Mouse (Mus musculus) forebrain, embryonic 15.5 days (tissue): ENCODE measurements around the gene Olfr91. TPM values are rescaled to one million over a fixed set of nuclear protein-coding genes. Genes with fewer than 3 reads are reported as not detected.

Experiments used
- ATAC-seq: fragments of 200-750 bp; cut with Nextera tagmentation; replicated peaks from 2 replicates; pipeline ENCODE4 v1.8.0; 2017; ENCODE audit warnings: mild to moderate bottlenecking, moderate TSS enrichment, moderate library complexity
- H3K27ac ChIP-seq: fragments of 300-500 bp; sonication (generic); replicated peaks from 2 replicates; pipeline ENCODE4 v1.5.1; 2015; ENCODE audit warnings: mild to moderate bottlenecking, inconsistent platforms
- H3K27me3 ChIP-seq: fragments of 300-500 bp; sonication (generic); 2 replicates; pipeline ENCODE4 v1.6.1; 2015; ENCODE audit warnings: inconsistent platforms
- H3K36me3 ChIP-seq: fragments of 300-500 bp; sonication (generic); 2 replicates; pipeline ENCODE4 v1.6.1; 2015; ENCODE audit warnings: mild to moderate bottlenecking, inconsistent platforms
- H3K4me1 ChIP-seq: fragments of 300-500 bp; sonication (generic); 2 replicates; pipeline ENCODE4 v1.6.1; 2015; ENCODE audit warnings: inconsistent platforms
- H3K4me2 ChIP-seq: fragments of 300-500 bp; sonication (generic); replicated peaks from 2 replicates; pipeline ENCODE4 v1.6.1; 2015; ENCODE audit warnings: mild to moderate bottlenecking, inconsistent platforms
- H3K4me3 ChIP-seq: fragments of 300-500 bp; sonication (generic); 2 replicates; pipeline ENCODE4 v1.5.1; 2015; ENCODE audit warnings: mild to moderate bottlenecking, inconsistent platforms
- H3K9ac ChIP-seq: fragments of 300-500 bp; sonication (generic); replicated peaks from 2 replicates; pipeline ENCODE4 v1.6.1; 2015; ENCODE audit warnings: mild to moderate bottlenecking, inconsistent platforms
- H3K9me3 ChIP-seq: fragments of 300-500 bp; sonication (generic); 2 replicates; pipeline ENCODE4 v1.6.1; 2016; ENCODE audit warnings: inconsistent platforms
- WGBS: fragments of 180-500 bp; shearing (Covaris S2); methylation state at CpG from one replicate; pipeline ENCODE4 v1.1.7; 2015; ENCODE audit warnings: mixed read lengths; 5-methylcytosine and 5-hydroxymethylcytosine counted together
- polyA plus RNA-seq: library from polyadenylated mRNA; unstranded; fragments of >200 nt; fragmentation: Nextera tagmentation; extraction: Ambion mirVana; gene quantifications from 2 replicates; pipeline ENCODE4 v1.2.1, GENCODE M21; 2015

The Olfr91 gene
- polyA plus RNA-seq, 1 experiment from 2014 or later: not detected

DNA sequence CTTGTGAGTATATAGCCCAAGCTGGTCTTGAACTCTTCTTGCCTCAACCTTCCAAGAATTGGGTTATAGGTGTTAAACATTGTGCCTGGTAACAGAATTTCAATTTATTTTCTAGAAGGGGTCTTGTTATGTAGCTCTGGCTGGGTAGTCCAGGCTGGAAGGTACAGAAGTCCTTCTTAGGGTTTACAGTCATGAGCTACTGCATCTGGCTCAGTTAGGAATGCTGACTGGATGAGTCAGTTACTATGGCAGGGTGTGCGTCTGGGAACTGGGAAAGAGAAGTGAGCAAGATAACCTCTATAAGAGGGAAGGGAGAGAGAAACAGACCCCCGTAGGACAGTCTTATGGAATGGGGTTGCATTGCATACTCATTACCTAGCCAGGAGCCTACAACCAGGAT, 22.3 kb downstream of the Olfr91 start:
- 95% methylated on average over 2 of the region's 2 CpGs for WGBS
- Histone ChIP-seq H3K36me3 (peaks cover 39% of the 10 kb centered on the region), H3K9ac (no peak overlapping the region), H3K27me3 (no peaks in the 10 kb centered on the region), H3K9me3 (no peaks in the 10 kb centered on the region), H3K4me3 (no peak overlapping the region), H3K27ac (no peak overlapping the region), H3K4me1 (peaks cover 21% of the 10 kb centered on the region), H3K4me2 (no peak overlapping the region)
- ATAC-seq: no peak

DNA sequence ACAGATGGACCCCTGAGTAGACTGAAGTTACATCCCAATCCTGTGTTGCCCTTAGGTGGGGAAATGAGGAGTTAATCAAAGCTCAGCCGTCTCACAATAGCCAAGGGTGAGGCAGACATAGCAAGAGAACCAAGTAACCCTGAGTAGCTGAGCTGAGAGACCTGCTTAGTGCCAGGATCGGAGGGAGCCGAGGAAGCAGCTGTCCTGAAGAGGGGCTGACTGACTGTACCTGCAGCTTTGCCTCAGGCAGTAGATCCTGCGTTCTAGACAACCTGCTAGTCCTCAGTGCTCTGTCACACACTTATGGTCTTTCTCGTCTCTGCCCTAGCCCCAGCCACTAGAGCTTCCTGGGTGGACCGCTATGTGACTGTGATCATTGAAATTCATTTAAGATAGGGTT, 22.9 kb downstream of the Olfr91 start:
- Histone ChIP-seq H3K9me3 (no peaks in the 10 kb centered on the region), H3K27me3 (no peaks in the 10 kb centered on the region), H3K9ac (no peak overlapping the region), H3K4me3 (no peak overlapping the region), H3K4me2 (no peak overlapping the region), H3K4me1 (peaks cover 21% of the 10 kb centered on the region), H3K36me3 (peaks cover 45% of the 10 kb centered on the region), H3K27ac (no peak overlapping the region)
- ATAC-seq: no peak
- 87% methylated on average over 6 of the region's 6 CpGs for WGBS

DNA sequence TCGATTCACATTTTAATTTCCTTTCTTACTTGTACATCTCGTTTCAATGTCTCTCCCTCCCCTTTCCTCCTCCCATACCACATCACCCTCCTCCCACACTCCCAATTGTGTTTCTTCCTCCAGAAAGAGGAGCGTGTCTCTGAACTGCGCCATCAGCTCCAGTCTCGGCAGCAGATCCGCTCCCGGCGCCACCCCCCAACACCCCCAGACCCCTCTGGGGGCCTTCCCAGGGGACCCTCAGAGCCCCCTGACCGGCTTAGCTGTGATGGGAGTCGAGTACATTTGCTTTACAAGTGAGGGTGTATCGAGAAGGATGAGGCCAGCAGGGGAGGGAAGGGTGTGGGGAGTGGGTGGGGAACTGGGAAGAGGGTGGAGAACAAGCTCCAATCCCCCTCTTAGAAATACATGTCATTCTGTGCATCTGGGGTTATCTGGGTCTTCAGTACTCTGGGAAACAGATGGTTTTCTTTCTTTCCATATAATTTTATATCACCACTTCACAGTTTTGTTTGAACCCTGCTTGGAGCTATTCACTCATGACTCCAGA, 25.3 kb downstream of the Olfr91 start:
- Histone ChIP-seq H3K9ac (no peak overlapping the region), H3K27ac (peak overlapping the region; percentile 77), H3K4me3 (no peak overlapping the region), H3K9me3 (no peaks in the 10 kb centered on the region), H3K4me1 (0 out of 2 replicates have a peak, but pooled peaks cover 6% of the 10 kb centered on the region), H3K36me3 (peaks cover 67% of the 10 kb centered on the region), H3K4me2 (no peak overlapping the region), H3K27me3 (no peaks in the 10 kb centered on the region)
- WGBS: 24% methylated on average over 11 of the region's 11 CpGs
- ATAC-seq: peak; percentile 31; the same call in 1 of the 2 replicates

DNA sequence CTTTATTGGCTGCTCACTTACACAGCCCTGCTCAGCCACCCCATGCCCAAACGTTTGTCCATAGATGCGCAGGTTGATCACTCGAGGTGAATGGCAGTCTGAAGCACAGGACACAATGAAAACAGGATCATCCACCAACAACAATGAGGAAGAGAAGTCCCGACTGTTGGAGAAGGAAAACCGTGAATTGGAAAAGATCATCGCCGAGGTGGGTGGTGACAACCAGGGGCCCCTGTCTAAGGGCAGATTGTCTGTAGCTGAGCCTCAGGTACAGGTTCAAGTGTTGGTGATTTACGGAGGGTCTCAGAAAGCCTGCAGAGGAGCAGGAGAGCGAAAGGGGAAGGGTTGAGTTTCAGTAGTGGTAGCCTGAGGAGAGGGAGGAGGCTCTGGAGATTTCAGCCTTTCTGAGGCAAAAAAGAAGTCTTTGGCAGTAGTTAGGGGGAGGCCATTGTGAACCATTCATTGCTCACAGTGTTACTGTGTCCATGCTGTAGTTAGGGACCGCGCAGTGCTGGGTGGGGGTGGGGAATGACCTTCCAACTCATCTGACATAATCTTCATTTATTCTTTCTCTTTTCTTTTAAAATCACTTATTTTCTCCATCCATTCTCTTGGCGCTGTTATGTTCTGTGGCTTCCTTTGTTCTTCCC, 25.9 kb downstream of the Olfr91 start:
- H3K4me3 ChIP-seq: no peak overlapping the region
- H3K9me3 ChIP-seq: no peaks in the 10 kb centered on the region
- peaks cover 73% of the 10 kb centered on the region for H3K36me3 ChIP-seq
- 0 out of 2 replicates have a peak, but pooled peaks cover 6% of the 10 kb centered on the region for H3K4me1 ChIP-seq
- no peaks in the 10 kb centered on the region for H3K27me3 ChIP-seq
- no peak overlapping the region for H3K9ac ChIP-seq
- 0 out of 2 replicates have a peak, but pooled peaks have one; percentile 33 for ATAC-seq
- H3K27ac ChIP-seq: peak overlapping the region; percentile 77
- 48% methylated on average over 12 of the region's 12 CpGs for WGBS
- no peak overlapping the region for H3K4me2 ChIP-seq

DNA sequence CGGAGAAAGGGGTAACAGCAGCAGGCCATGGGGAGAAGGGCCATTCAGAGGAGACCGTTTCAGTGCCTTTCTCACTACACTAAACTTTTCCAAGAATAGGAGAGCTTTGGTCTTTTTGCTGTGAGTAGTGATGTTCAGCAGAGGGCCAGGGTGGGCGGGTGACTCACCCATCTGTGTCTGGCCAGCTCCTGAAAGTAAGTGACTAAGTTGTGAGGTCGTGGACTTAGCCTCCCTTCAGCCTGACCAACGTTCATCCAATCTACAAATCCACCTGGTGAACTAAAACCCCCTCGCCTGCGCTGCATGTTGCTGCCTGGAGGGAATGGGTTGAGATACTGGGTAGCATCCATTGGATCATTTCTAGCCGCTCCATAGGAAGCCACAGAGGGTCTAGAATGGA, 28.0 kb downstream of the Olfr91 start:
- H3K4me2 ChIP-seq: no peak overlapping the region
- H3K27ac ChIP-seq: no peak overlapping the region
- H3K9ac ChIP-seq: no peak overlapping the region
- peaks cover 81% of the 10 kb centered on the region for H3K36me3 ChIP-seq
- H3K4me3 ChIP-seq: no peak overlapping the region
- WGBS: 90% methylated on average over 8 of the region's 8 CpGs
- H3K9me3 ChIP-seq: no peaks in the 10 kb centered on the region
- 0 out of 2 replicates have a peak, but pooled peaks cover 6% of the 10 kb centered on the region for H3K4me1 ChIP-seq
- H3K27me3 ChIP-seq: no peaks in the 10 kb centered on the region
- no peak for ATAC-seq

DNA sequence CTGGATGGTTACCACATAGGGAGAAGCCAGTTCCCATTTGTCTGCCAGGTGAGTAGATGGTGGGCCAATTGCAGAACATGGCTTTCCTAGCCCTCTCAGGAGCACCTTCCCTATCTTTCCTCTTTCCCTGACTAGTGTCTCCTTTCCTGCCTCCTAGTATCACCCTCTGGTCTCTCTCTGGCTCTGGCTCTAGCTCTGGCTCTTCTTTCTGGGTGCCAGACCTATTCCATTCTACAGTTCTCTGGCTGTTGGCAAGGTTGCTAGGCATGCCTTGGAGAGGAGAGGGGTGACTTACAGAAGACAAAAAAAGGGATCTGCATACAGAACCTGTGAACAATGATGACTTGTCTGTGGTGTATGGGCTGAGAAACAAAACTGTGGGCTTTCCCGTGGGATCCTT, 30.2 kb downstream of the Olfr91 start:
- H3K4me3 ChIP-seq: no peak overlapping the region
- no peaks in the 10 kb centered on the region for H3K27me3 ChIP-seq
- no peaks in the 10 kb centered on the region for H3K9me3 ChIP-seq
- peaks cover 86% of the 10 kb centered on the region for H3K36me3 ChIP-seq
- 70% methylated on average over 1 of the region's 1 CpGs for WGBS
- peaks cover 19% of the 10 kb centered on the region for H3K4me1 ChIP-seq
- no peak overlapping the region for H3K9ac ChIP-seq
- ATAC-seq: no peak
- no peak overlapping the region for H3K27ac ChIP-seq
- H3K4me2 ChIP-seq: no peak overlapping the region

DNA sequence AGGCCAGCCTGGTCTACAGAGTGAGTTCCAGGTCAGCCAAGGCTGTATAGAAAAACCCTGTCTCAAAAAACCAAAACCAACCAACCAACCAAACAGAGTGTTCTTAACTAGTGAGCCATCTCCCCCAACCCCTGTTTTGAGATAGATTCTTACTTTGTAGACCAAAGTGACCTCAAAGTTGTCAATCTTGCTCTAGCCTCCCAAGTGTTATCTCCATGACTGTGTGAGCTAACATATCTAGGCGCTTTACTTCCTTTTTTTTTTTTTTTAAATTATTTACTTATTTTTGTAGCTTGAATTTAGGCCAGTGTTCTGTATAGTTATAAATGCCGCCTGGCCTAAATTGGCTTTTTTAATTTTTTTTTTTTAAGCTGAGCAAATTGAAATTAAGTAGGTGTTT, 32.1 kb downstream of the Olfr91 start:
- peaks cover 29% of the 10 kb centered on the region for H3K4me1 ChIP-seq
- no peak for ATAC-seq
- H3K4me3 ChIP-seq: no peak overlapping the region
- WGBS: 97% methylated on average over 2 of the region's 2 CpGs
- H3K9me3 ChIP-seq: no peaks in the 10 kb centered on the region
- no peaks in the 10 kb centered on the region for H3K27me3 ChIP-seq
- H3K27ac ChIP-seq: no peak overlapping the region
- H3K4me2 ChIP-seq: no peak overlapping the region
- no peak overlapping the region for H3K9ac ChIP-seq
- H3K36me3 ChIP-seq: peaks cover 93% of the 10 kb centered on the region

DNA sequence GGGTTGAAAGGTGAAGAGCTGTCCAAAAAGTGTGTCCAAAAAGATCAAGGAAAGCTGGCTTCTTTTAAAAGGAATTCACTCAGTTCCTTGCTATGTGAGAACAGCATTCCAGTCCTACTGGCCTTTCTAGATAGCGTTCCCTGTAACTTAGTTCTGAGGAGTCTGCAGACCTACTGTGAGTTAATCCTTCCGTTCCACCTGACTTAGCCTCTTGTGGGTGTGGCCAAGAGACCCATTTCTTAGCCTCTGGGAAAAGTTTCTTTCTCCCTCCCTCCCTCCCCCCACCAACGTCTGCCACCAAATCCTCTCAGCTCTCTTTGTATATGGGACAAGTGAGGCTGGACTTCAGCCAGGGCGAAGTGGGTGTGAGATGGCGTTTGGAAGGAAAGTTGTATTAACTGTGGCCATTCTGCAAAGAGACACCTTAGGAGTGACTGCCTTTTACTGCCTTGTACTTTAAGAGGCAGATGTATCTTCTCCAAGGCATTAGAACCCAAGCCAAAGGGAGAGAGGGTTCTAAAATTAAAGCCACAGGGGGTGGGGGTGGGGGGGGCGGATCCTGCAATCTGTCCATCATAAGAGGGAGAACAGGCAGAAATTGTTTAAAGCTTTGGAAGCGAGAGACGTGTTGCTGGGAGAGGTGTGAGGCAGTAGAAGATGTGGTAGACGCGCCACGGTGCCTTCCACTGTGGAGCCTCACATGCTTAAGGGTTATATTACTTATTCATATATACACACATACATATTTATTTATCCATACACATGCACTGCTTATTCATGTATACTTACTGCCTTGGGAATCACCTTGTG, 34.2 kb downstream of the Olfr91 start:
- no peaks in the 10 kb centered on the region for H3K9me3 ChIP-seq
- WGBS: 43% methylated on average over 11 of the region's 11 CpGs
- no peaks in the 10 kb centered on the region for H3K27me3 ChIP-seq
- no peak overlapping the region for H3K4me2 ChIP-seq
- ATAC-seq: peak; percentile 49
- H3K9ac ChIP-seq: no peak overlapping the region
- no peak overlapping the region for H3K4me3 ChIP-seq
- H3K4me1 ChIP-seq: peaks cover 29% of the 10 kb centered on the region
- no peak overlapping the region for H3K27ac ChIP-seq
- peaks cover 88% of the 10 kb centered on the region for H3K36me3 ChIP-seq

DNA sequence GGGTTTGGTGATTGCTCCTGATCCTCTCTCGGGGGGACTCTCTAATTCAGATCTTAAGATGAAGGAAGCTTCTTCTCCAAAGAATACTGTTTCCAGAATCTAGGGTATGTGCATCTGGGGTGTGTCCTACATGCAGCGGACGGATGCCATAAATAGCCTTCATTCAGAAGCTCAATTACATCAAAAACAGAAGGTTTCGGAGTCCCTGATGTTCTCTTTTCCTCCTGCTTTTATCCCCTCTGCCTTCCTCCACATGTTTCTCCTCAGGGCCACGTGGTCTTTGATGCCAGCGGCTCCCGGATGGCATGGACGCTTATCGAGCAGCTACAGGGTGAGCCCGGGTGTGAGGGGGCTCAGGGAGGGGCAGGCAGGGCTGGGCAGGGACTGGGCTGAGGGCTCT, 35.0 kb downstream of the Olfr91 start:
- H3K9ac ChIP-seq: no peak overlapping the region
- no peak for ATAC-seq
- no peaks in the 10 kb centered on the region for H3K27me3 ChIP-seq
- H3K9me3 ChIP-seq: no peaks in the 10 kb centered on the region
- no peak overlapping the region for H3K4me3 ChIP-seq
- WGBS: 56% methylated on average over 10 of the region's 10 CpGs
- no peak overlapping the region for H3K27ac ChIP-seq
- H3K4me1 ChIP-seq: peaks cover 29% of the 10 kb centered on the region
- no peak overlapping the region for H3K4me2 ChIP-seq
- H3K36me3 ChIP-seq: peaks cover 91% of the 10 kb centered on the region

DNA sequence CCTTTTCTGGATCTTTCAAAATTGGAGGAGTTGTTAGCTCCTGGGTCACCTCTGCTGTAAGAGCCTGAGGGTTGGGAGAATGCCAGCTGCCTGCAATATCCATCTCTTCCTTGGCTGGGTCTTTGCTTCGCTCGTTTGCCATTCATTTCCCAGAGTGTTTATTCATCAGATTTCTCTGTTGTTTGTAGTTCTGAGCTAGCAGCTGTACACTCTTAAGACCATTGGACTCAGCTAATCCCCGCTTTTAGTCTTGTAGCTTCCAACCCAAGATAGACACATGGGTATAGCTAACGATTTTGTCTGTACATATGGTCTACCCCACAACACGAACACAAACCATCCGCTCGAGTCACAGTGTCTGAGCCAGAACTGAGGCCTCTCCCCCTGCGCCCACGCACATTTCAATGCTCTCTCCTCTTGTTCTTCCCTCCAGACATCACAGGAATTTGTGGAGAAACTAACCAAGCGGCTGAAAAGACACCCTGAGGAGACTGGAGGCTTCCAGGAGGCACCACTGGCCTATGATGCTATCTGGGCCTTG, 35.9 kb downstream of the Olfr91 start:
- H3K4me3 ChIP-seq: no peak overlapping the region
- no peaks in the 10 kb centered on the region for H3K9me3 ChIP-seq
- H3K4me2 ChIP-seq: no peak overlapping the region
- H3K27me3 ChIP-seq: no peaks in the 10 kb centered on the region
- no peak overlapping the region for H3K9ac ChIP-seq
- peak; percentile 59; the same call in 1 of the 2 replicates for ATAC-seq
- H3K36me3 ChIP-seq: peaks cover 87% of the 10 kb centered on the region
- H3K4me1 ChIP-seq: peaks cover 29% of the 10 kb centered on the region
- H3K27ac ChIP-seq: peak overlapping the region; percentile 55
- 42% methylated on average over 10 of the region's 10 CpGs for WGBS

DNA sequence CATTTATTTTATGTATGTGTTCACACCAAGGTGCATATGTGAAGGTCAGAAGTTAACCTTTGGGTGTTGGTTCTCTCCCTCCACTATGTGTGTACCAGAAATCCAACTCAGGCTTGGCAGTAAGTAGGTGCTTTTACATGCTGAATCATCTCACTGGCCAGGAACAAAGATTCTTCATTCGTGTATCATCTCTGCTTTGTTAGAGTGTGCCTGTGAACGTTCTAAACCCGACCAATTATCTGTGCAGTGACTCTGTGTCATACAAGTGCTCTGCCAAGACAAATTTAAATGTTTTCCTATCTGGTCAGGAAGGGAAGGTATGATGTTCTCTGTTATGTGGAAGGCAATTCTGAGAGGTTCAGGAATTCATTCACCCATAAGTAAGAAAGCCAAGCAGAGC, 36.6 kb downstream of the Olfr91 start:
- 46% methylated on average over 3 of the region's 3 CpGs for WGBS
- H3K36me3 ChIP-seq: peaks cover 84% of the 10 kb centered on the region

DNA sequence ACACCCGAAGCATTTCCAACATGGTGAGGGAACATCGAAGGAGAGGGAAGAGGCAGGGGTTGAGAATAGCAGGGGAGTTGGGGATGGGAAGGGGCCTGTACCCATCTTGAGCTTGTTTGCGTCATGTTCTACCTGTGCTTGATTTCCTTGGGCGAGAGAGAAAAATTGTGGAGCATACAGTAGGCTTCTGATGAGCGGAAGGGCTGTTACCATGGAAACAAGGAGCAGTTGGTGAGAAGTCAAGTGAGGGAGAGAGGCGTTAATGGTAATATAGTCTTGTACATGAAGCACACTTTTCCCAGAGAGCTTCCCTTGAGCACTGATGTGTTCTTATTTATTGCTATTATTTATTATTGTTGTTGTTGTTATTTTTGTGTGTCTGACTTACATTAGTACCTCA, 41.1 kb downstream of the Olfr91 start:
- Histone ChIP-seq H3K27ac (peak overlapping the region; percentile 46; the same call in 1 of the 2 replicates), H3K4me1 (peaks cover 27% of the 10 kb centered on the region), H3K4me2 (no peak overlapping the region), H3K9ac (no peak overlapping the region), H3K36me3 (peaks cover 69% of the 10 kb centered on the region), H3K27me3 (no peaks in the 10 kb centered on the region), H3K9me3 (no peaks in the 10 kb centered on the region), H3K4me3 (no peak overlapping the region)
- no peak; the same call in 1 of the 2 replicates for ATAC-seq
- 62% methylated on average over 6 of the region's 6 CpGs for WGBS

More for the DNA sequence above, 36.6 kb downstream of the Olfr91 start:
- no peaks in the 10 kb centered on the region for H3K9me3 ChIP-seq
- no peak overlapping the region for H3K4me3 ChIP-seq
- peak overlapping the region; percentile 55; the same call in 1 of the 2 replicates for H3K27ac ChIP-seq
- no peak for ATAC-seq
- H3K4me1 ChIP-seq: peaks cover 33% of the 10 kb centered on the region
- H3K4me2 ChIP-seq: no peak overlapping the region
- no peak overlapping the region for H3K9ac ChIP-seq
- no peaks in the 10 kb centered on the region for H3K27me3 ChIP-seq
